Mouse (Mus musculus): Measurements from ENCODE around the gene Plg. TPM values are rescaled to one million over a fixed set of nuclear protein-coding genes. Genes with fewer than 3 reads are reported as not detected.

Plg gene
- polyA plus RNA-seq, 1 experiment from 2014 or later = 0.08 TPM

DNA sequence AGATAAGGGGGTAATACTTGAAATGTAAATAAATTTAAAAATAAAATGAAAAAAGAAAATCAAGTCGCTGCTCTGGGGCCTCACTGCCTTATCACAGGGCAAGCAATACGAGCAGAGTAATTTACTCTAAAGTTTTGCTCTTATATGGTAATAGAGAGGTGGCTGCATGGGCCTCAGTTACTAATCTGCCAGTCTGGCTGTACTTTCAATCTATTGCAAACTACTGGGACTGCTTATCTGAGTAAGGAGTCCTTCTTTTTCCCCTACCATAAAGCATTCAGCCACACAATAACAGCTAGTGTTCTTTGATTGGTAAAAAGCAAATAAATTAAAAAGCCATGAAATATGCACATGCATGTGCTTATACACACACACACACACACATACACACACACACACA lies 3.2 kb downstream of the Plg start:
- no peaks in the 10 kb centered on the region for H3K36me3 ChIP-seq (ENCODE audit: control insufficient read depth, insufficient read depth)
- no peak for ATAC-seq
- no peak overlapping the region for H3K27ac ChIP-seq (ENCODE audit: low read length)
- H3K27me3 ChIP-seq (replicated peaks; ENCODE audit: control insufficient read depth, insufficient read depth, low read length) = no peaks in the 10 kb centered on the region
- H3K4me1 ChIP-seq (replicated peaks; ENCODE audit: control insufficient read depth, insufficient read depth, low read length) = no peaks in the 10 kb centered on the region
- no peak overlapping the region for H3K9ac ChIP-seq (replicated peaks; ENCODE audit: low read depth, low read length)
- H3K4me3 ChIP-seq (replicated peaks; ENCODE audit: low read length) = no peak overlapping the region
- no peaks in the 10 kb centered on the region for H3K9me3 ChIP-seq (ENCODE audit: control insufficient read depth, low read length)
- WGBS = 82% methylated on average over 2 of the region's 2 CpGs
- no peak overlapping the region for H3K4me2 ChIP-seq (ENCODE audit: low read length)

GRCm38 (mm10) chr17:12382531-12382930 lies 4.1 kb downstream of the Plg start:
- WGBS = 15% methylated on average over 2 of the region's 2 CpGs
- H3K27ac ChIP-seq (ENCODE audit: low read length) = no peak overlapping the region
- H3K9me3 ChIP-seq (ENCODE audit: control insufficient read depth, low read length) = no peaks in the 10 kb centered on the region
- H3K4me2 ChIP-seq (ENCODE audit: low read length) = no peak overlapping the region
- H3K36me3 ChIP-seq (ENCODE audit: control insufficient read depth, insufficient read depth) = no peaks in the 10 kb centered on the region
- H3K4me3 ChIP-seq (replicated peaks; ENCODE audit: low read length) = no peak overlapping the region
- no peaks in the 10 kb centered on the region for H3K4me1 ChIP-seq (replicated peaks; ENCODE audit: control insufficient read depth, insufficient read depth, low read length)
- H3K9ac ChIP-seq (replicated peaks; ENCODE audit: low read depth, low read length) = no peak overlapping the region
- peak; percentile 75 for ATAC-seq
- no peaks in the 10 kb centered on the region for H3K27me3 ChIP-seq (replicated peaks; ENCODE audit: control insufficient read depth, insufficient read depth, low read length)

GRCm38 (mm10) chr17:12385049-12385794 lies 6.8 kb downstream of the Plg start:
- H3K4me3 ChIP-seq (replicated peaks; ENCODE audit: low read length) = no peak overlapping the region
- no peak overlapping the region for H3K9ac ChIP-seq (replicated peaks; ENCODE audit: low read depth, low read length)
- no peaks in the 10 kb centered on the region for H3K9me3 ChIP-seq (ENCODE audit: control insufficient read depth, low read length)
- 84% methylated on average over 8 of the region's 8 CpGs for WGBS
- ATAC-seq = no peak
- no peak overlapping the region for H3K27ac ChIP-seq (ENCODE audit: low read length)
- no peaks in the 10 kb centered on the region for H3K4me1 ChIP-seq (replicated peaks; ENCODE audit: control insufficient read depth, insufficient read depth, low read length)
- H3K4me2 ChIP-seq (ENCODE audit: low read length) = no peak overlapping the region
- H3K27me3 ChIP-seq (replicated peaks; ENCODE audit: control insufficient read depth, insufficient read depth, low read length) = no peaks in the 10 kb centered on the region
- no peaks in the 10 kb centered on the region for H3K36me3 ChIP-seq (ENCODE audit: control insufficient read depth, insufficient read depth)

- 88% methylated on average over 2 of the region's 2 CpGs for WGBS
- no peaks in the 10 kb centered on the region for H3K27me3 ChIP-seq (replicated peaks; ENCODE audit: control insufficient read depth, insufficient read depth, low read length)
- H3K36me3 ChIP-seq (ENCODE audit: control insufficient read depth, insufficient read depth) = no peaks in the 10 kb centered on the region
- H3K4me3 ChIP-seq (replicated peaks; ENCODE audit: low read length) = no peak overlapping the region
- no peaks in the 10 kb centered on the region for H3K9me3 ChIP-seq (ENCODE audit: control insufficient read depth, low read length)
- H3K27ac ChIP-seq (ENCODE audit: low read length) = no peak overlapping the region
- H3K4me1 ChIP-seq (replicated peaks; ENCODE audit: control insufficient read depth, insufficient read depth, low read length) = no peaks in the 10 kb centered on the region
- no peak for ATAC-seq
- H3K9ac ChIP-seq (replicated peaks; ENCODE audit: low read depth, low read length) = no peak overlapping the region
- no peak overlapping the region for H3K4me2 ChIP-seq (ENCODE audit: low read length)
These were observed 9.4 kb downstream of the Plg start for GRCm38 (mm10) chr17:12387781-12388180.

DNA sequence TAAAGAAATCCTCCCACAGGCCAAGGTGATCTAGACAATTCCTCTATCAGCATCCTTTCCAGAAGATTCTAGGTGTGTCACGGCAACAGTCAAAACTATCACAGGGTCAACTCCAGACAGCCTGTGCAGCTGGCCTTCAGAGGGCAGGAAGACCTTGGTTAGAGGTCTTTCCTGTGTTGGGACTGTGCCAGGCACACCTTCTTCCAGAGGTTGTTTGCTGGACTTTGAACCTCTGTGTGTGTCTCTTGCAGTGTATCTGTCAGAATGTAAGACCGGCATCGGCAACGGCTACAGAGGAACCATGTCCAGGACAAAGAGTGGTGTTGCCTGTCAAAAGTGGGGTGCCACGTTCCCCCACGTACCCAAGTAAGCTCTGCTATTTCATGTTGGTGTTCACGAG lies 9.8 kb downstream of the Plg start:
- H3K9me3 ChIP-seq (ENCODE audit: control insufficient read depth, low read length) = no peaks in the 10 kb centered on the region
- no peak overlapping the region for H3K4me3 ChIP-seq (replicated peaks; ENCODE audit: low read length)
- H3K27ac ChIP-seq (ENCODE audit: low read length) = no peak overlapping the region
- no peaks in the 10 kb centered on the region for H3K4me1 ChIP-seq (replicated peaks; ENCODE audit: control insufficient read depth, insufficient read depth, low read length)
- no peak overlapping the region for H3K9ac ChIP-seq (replicated peaks; ENCODE audit: low read depth, low read length)
- no peaks in the 10 kb centered on the region for H3K36me3 ChIP-seq (ENCODE audit: control insufficient read depth, insufficient read depth)
- H3K4me2 ChIP-seq (ENCODE audit: low read length) = no peak overlapping the region
- ATAC-seq = no peak
- WGBS = 93% methylated on average over 7 of the region's 7 CpGs
- H3K27me3 ChIP-seq (replicated peaks; ENCODE audit: control insufficient read depth, insufficient read depth, low read length) = no peaks in the 10 kb centered on the region

DNA sequence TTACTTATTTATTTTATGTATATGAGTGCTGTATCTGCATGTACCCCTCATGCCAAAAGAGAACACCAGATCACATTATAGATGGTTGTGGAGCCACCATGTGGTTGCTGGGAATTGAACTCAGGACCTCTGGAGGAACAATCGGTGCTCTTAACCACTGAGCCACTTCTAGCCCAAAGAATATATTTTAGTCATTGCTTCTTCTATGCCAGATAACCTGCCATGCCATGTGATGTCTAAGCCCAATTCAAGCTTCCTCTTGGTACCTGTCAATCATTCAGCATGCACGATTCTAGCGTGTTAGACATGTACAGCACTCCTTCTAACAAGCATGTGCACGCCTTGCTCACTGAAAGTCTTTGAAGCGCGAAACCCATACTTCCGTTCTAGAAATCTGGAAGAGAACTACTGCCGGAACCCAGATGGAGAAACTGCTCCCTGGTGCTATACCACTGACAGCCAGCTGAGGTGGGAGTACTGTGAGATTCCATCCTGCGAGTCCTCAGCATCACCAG lies 17.8 kb downstream of the Plg start:
- Histone ChIP-seq H3K27ac (ENCODE audit: low read length) (no peak overlapping the region), H3K9me3 (ENCODE audit: control insufficient read depth, low read length) (no peaks in the 10 kb centered on the region), H3K4me1 (replicated peaks; ENCODE audit: control insufficient read depth, insufficient read depth, low read length) (no peaks in the 10 kb centered on the region), H3K36me3 (ENCODE audit: control insufficient read depth, insufficient read depth) (no peaks in the 10 kb centered on the region), H3K4me3 (replicated peaks; ENCODE audit: low read length) (no peak overlapping the region), H3K27me3 (replicated peaks; ENCODE audit: control insufficient read depth, insufficient read depth, low read length) (no peaks in the 10 kb centered on the region), H3K4me2 (ENCODE audit: low read length) (no peak overlapping the region), H3K9ac (replicated peaks; ENCODE audit: low read depth, low read length) (no peak overlapping the region)
- 93% methylated on average over 9 of the region's 9 CpGs for whole genome bisulfite sequencing
- ATAC-seq = no peak

DNA sequence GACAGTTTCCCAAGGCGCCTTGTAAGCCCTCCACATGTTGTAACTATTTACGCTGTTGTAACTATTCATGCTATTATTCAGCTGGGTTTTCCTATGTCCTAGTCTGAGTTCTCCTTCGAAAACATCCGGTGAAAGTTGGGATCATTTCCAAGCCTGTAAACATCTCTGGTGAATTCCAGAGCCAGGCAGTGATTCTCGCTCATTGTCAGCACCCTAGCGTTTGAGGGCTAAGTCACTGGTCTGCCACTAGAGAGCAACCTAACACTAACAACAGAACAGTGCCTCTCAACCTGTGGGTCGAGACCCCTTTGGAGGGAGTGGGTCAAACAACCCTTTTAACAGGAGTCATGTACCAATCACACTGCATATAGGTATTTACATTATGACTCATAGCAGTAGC lies 25.0 kb downstream of the Plg start:
- ATAC-seq = no peak
- no peaks in the 10 kb centered on the region for H3K4me1 ChIP-seq (replicated peaks; ENCODE audit: control insufficient read depth, insufficient read depth, low read length)
- no peak overlapping the region for H3K9ac ChIP-seq (replicated peaks; ENCODE audit: low read depth, low read length)

GRCm38 (mm10) chr17:12409346-12409944 lies 31.0 kb downstream of the Plg start:
- H3K27ac ChIP-seq (ENCODE audit: low read length) = no peak overlapping the region
- H3K4me2 ChIP-seq (ENCODE audit: low read length) = no peak overlapping the region
- no peak overlapping the region for H3K4me3 ChIP-seq (replicated peaks; ENCODE audit: low read length)
- WGBS = 70% methylated on average over 11 of the region's 11 CpGs
- no peaks in the 10 kb centered on the region for H3K4me1 ChIP-seq (replicated peaks; ENCODE audit: control insufficient read depth, insufficient read depth, low read length)
- H3K9me3 ChIP-seq (ENCODE audit: control insufficient read depth, low read length) = no peaks in the 10 kb centered on the region
- no peak for ATAC-seq
- H3K9ac ChIP-seq (replicated peaks; ENCODE audit: low read depth, low read length) = no peak overlapping the region
- H3K36me3 ChIP-seq (ENCODE audit: control insufficient read depth, insufficient read depth) = no peaks in the 10 kb centered on the region
- H3K27me3 ChIP-seq (replicated peaks; ENCODE audit: control insufficient read depth, insufficient read depth, low read length) = no peaks in the 10 kb centered on the region

More for the DNA sequence above, 25.0 kb downstream of the Plg start:
- Histone ChIP-seq H3K36me3 (ENCODE audit: control insufficient read depth, insufficient read depth) (no peaks in the 10 kb centered on the region), H3K27me3 (replicated peaks; ENCODE audit: control insufficient read depth, insufficient read depth, low read length) (no peaks in the 10 kb centered on the region), H3K27ac (ENCODE audit: low read length) (no peak overlapping the region), H3K9me3 (ENCODE audit: control insufficient read depth, low read length) (no peaks in the 10 kb centered on the region), H3K4me2 (ENCODE audit: low read length) (no peak overlapping the region), H3K4me3 (replicated peaks; ENCODE audit: low read length) (no peak overlapping the region)
- WGBS = 68% methylated on average over 7 of the region's 7 CpGs

GRCm38 (mm10) chr17:12412181-12412890 lies 33.9 kb downstream of the Plg start:
- Histone ChIP-seq H3K9ac (replicated peaks; ENCODE audit: low read depth, low read length) (no peak overlapping the region), H3K36me3 (ENCODE audit: control insufficient read depth, insufficient read depth) (no peaks in the 10 kb centered on the region), H3K4me3 (replicated peaks; ENCODE audit: low read length) (no peak overlapping the region), H3K27ac (ENCODE audit: low read length) (no peak overlapping the region), H3K4me2 (ENCODE audit: low read length) (no peak overlapping the region), H3K27me3 (replicated peaks; ENCODE audit: control insufficient read depth, insufficient read depth, low read length) (no peaks in the 10 kb centered on the region), H3K9me3 (ENCODE audit: control insufficient read depth, low read length) (no peaks in the 10 kb centered on the region), H3K4me1 (replicated peaks; ENCODE audit: control insufficient read depth, insufficient read depth, low read length) (no peaks in the 10 kb centered on the region)
- ATAC-seq = no peak
- 65% methylated on average over 10 of the region's 10 CpGs for WGBS
